Comparison of ENCODE assay signal across 16 mouse cellular contexts in the genomic region with DNA sequence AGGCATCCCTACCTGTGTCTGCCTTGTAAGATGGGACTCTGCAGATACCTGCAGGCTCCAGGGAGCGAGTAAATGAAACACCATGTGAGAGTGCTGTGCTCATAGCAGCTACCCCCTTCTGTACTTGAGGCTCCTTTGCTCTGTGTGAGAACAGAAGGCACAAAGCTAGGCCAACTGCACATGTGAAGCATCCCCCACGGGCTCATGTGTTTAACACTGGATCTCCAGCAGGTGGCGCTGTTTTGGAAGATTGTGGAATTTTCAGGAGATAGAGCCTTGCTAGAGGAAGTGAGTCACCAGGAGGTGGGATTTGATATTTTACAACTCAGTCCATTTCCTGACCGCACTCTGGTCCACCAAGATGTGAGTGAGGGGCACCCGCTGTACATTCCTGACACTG. TPM values are rescaled to one million over a fixed set of nuclear protein-coding genes. Genes with fewer than 3 reads are reported as not detected.
DNase-seq lines count a peak whose midpoint lies in the region; ATAC-seq and TF ChIP-seq lines count a peak whose summit lies in the region.
"Had no signal": no experiment of that assay in that cellular context is flagged by ENCODE, and none has a peak within 500 bp of the region (broad histone marks: within the 10 kb centered on the region; RNA-seq: fewer than 3 reads in every experiment).

No protein-coding gene starts in this region.

- TF ChIP-seq EP300 in liver, postnatal 0 days (IDR thresholded peaks at IDR 0.05; ENCODE audit: low read depth): no peak
- TF ChIP-seq EP300 in MEL (IDR thresholded peaks at IDR 0.05; ENCODE audit: low read depth in 1 of 2, low read length in 2 of 2): no peak

- no peak for ATAC-seq in hindbrain, embryonic 13.5 days (ENCODE audit: low FRiP score)
- no peak for ATAC-seq in hindbrain, embryonic 16.5 days
- no peak for ATAC-seq in liver, postnatal 0 days
- no peak for ATAC-seq in liver, embryonic 12.5 days
- no peak for ATAC-seq in limb, embryonic 13.5 days (ENCODE audit: low FRiP score, low read depth)

- H3K4me1 ChIP-seq in hindbrain, embryonic 13.5 days (replicated peaks): peaks cover 19% of the 10 kb centered on the region
- peaks cover 3% of the 10 kb centered on the region; the same call in 1 of the 2 replicates for H3K4me1 ChIP-seq in hindbrain, embryonic 16.5 days (ENCODE audit: control insufficient read depth, insufficient read depth, low read depth, low read length)
- no peaks in the 10 kb centered on the region for H3K4me1 ChIP-seq in liver, postnatal 0 days (ENCODE audit: insufficient read depth)
- no peaks in the 10 kb centered on the region for H3K4me1 ChIP-seq in liver, embryonic 12.5 days
- no peaks in the 10 kb centered on the region for H3K4me1 ChIP-seq in MEL (ENCODE audit: control insufficient read depth in 1 of 2, insufficient read depth in 2 of 2, low read length in 2 of 2)
- H3K4me1 ChIP-seq in limb, embryonic 13.5 days: peaks cover 40% of the 10 kb centered on the region

- no peak overlapping the region for H3K4me3 ChIP-seq in hindbrain, embryonic 13.5 days
- H3K4me3 ChIP-seq in hindbrain, embryonic 16.5 days (ENCODE audit: low read length): no peak overlapping the region
- no peak overlapping the region for H3K4me3 ChIP-seq in liver, postnatal 0 days (ENCODE audit: low read depth, low read length)
- no peak overlapping the region for H3K4me3 ChIP-seq in liver, embryonic 12.5 days
- H3K4me3 ChIP-seq in MEL (ENCODE audit: control insufficient read depth in 1 of 2, insufficient read depth in 1 of 2, low read depth in 2 of 2, low read length in 2 of 2): no peak overlapping the region
- H3K4me3 ChIP-seq in limb, embryonic 13.5 days: no peak overlapping the region
- H3K4me3 ChIP-seq: forebrain, embryonic 13.5 days; heart, embryonic 15.5 days; midbrain, embryonic 13.5 days; neural tube, embryonic 13.5 days had no signal

- H3K9me3 ChIP-seq in hindbrain, embryonic 13.5 days: no peaks in the 10 kb centered on the region
- no peaks in the 10 kb centered on the region for H3K9me3 ChIP-seq in hindbrain, embryonic 16.5 days (ENCODE audit: control insufficient read depth, low read length)
- peaks cover 4% of the 10 kb centered on the region for H3K9me3 ChIP-seq in liver, postnatal 0 days (ENCODE audit: low read length)
- peaks cover 9% of the 10 kb centered on the region for H3K9me3 ChIP-seq in liver, embryonic 12.5 days (replicated peaks)
- no peaks in the 10 kb centered on the region for H3K9me3 ChIP-seq in MEL (replicated peaks; ENCODE audit: insufficient read depth, low read length)
- peaks cover 4% of the 10 kb centered on the region; the same call in 1 of the 2 replicates for H3K9me3 ChIP-seq in limb, embryonic 13.5 days
- H3K9me3 ChIP-seq: heart, embryonic 15.5 days; midbrain, embryonic 13.5 days; neural tube, embryonic 13.5 days had no signal

- 96% methylated on average over 5 of the region's 5 CpGs for WGBS in hindbrain, embryonic 13.5 days
- WGBS in hindbrain, embryonic 16.5 days: 98% methylated on average over 5 of the region's 5 CpGs
- 88% methylated on average over 5 of the region's 5 CpGs for WGBS in liver, postnatal 0 days (ENCODE audit: insufficient replicate concordance)
- 82% methylated on average over 5 of the region's 5 CpGs for WGBS in liver, embryonic 12.5 days (ENCODE audit: insufficient replicate concordance)
- 92% methylated on average over 5 of the region's 5 CpGs for WGBS in limb, embryonic 13.5 days

- peak; percentile 39 for TF ChIP-seq CTCF in liver, postnatal 0 days (IDR thresholded peaks at IDR 0.05; ENCODE audit: low read depth)
- peak; percentile 35 to 48 (median 38) for TF ChIP-seq CTCF in MEL (IDR thresholded peaks at IDR 0.05 in 2 of 3, conservative IDR thresholded peaks at IDR 0.05 in 1 of 3; ENCODE audit: control insufficient read depth in 1 of 3, insufficient read depth in 1 of 3, low read depth in 2 of 3, low read length in 3 of 3, poor library complexity in 1 of 3, severe bottlenecking in 1 of 3)

- no peak overlapping the region for H3K4me2 ChIP-seq in hindbrain, embryonic 13.5 days
- no peak overlapping the region for H3K4me2 ChIP-seq in hindbrain, embryonic 16.5 days (ENCODE audit: low read length)
- H3K4me2 ChIP-seq in liver, postnatal 0 days (ENCODE audit: low read depth, low read length): no peak overlapping the region
- H3K4me2 ChIP-seq in liver, embryonic 12.5 days: no peak overlapping the region
- H3K4me2 ChIP-seq in limb, embryonic 13.5 days (replicated peaks): no peak overlapping the region
- H3K4me2 ChIP-seq: heart, embryonic 15.5 days; neural tube, embryonic 13.5 days had no signal

- no peak overlapping the region for H3K9ac ChIP-seq in hindbrain, embryonic 13.5 days
- no peak overlapping the region for H3K9ac ChIP-seq in hindbrain, embryonic 16.5 days (ENCODE audit: low read depth, low read length)
- no peak overlapping the region for H3K9ac ChIP-seq in liver, postnatal 0 days (replicated peaks)
- no peak overlapping the region for H3K9ac ChIP-seq in liver, embryonic 12.5 days
- no peak overlapping the region for H3K9ac ChIP-seq in MEL (ENCODE audit: control insufficient read depth, low read depth, low read length, poor library complexity, severe bottlenecking)
- H3K9ac ChIP-seq in limb, embryonic 13.5 days: no peak overlapping the region
- H3K9ac ChIP-seq: forebrain, embryonic 13.5 days; heart, embryonic 15.5 days; neural tube, embryonic 13.5 days had no signal

- no peaks in the 10 kb centered on the region for H3K36me3 ChIP-seq in hindbrain, embryonic 13.5 days
- H3K36me3 ChIP-seq in hindbrain, embryonic 16.5 days (ENCODE audit: control insufficient read depth, insufficient read depth, low read length): no peaks in the 10 kb centered on the region
- no peaks in the 10 kb centered on the region for H3K36me3 ChIP-seq in liver, postnatal 0 days (replicated peaks; ENCODE audit: insufficient read depth, low read length)
- H3K36me3 ChIP-seq in liver, embryonic 12.5 days: no peaks in the 10 kb centered on the region
- H3K36me3 ChIP-seq in MEL (ENCODE audit: control insufficient read depth in 1 of 2, insufficient read depth in 2 of 2, low read length in 2 of 2): no peaks in the 10 kb centered on the region
- H3K36me3 ChIP-seq in limb, embryonic 13.5 days: no peaks in the 10 kb centered on the region
- H3K36me3 ChIP-seq: heart, embryonic 15.5 days; midbrain, embryonic 13.5 days; neural tube, embryonic 13.5 days had no signal

- TF ChIP-seq POLR2A in MEL (IDR thresholded peaks at IDR 0.05; ENCODE audit: control insufficient read depth in 1 of 2, insufficient read depth in 1 of 2, low read depth in 1 of 2, low read length in 2 of 2, poor library complexity in 1 of 2): no peak

- H3K79me2 ChIP-seq in MEL (ENCODE audit: control insufficient read depth, insufficient read depth, low read length, poor library complexity): no peaks in the 10 kb centered on the region

- peak overlapping the region; percentile 64; the same call in 1 of the 2 replicates for H3K27ac ChIP-seq in hindbrain, embryonic 13.5 days
- H3K27ac ChIP-seq in hindbrain, embryonic 16.5 days (ENCODE audit: low read depth, low read length): no peak overlapping the region
- no peak overlapping the region for H3K27ac ChIP-seq in liver, postnatal 0 days (ENCODE audit: low read depth)
- no peak overlapping the region for H3K27ac ChIP-seq in liver, embryonic 12.5 days
- no peak overlapping the region for H3K27ac ChIP-seq in MEL (ENCODE audit: control insufficient read depth, low read depth, low read length)
- peak overlapping the region; percentile 44; the same call in 1 of the 2 replicates for H3K27ac ChIP-seq in limb, embryonic 13.5 days

- H3K27me3 ChIP-seq in hindbrain, embryonic 13.5 days: no peaks in the 10 kb centered on the region
- H3K27me3 ChIP-seq in hindbrain, embryonic 16.5 days (replicated peaks; ENCODE audit: control insufficient read depth, insufficient read depth, low read length): 0 out of 2 replicates have a peak, but pooled peaks cover 2% of the 10 kb centered on the region
- H3K27me3 ChIP-seq in liver, postnatal 0 days (ENCODE audit: insufficient read depth, low read length): no peaks in the 10 kb centered on the region
- H3K27me3 ChIP-seq in liver, embryonic 12.5 days (replicated peaks): no peaks in the 10 kb centered on the region
- H3K27me3 ChIP-seq in MEL (ENCODE audit: control insufficient read depth in 1 of 2, insufficient read depth in 2 of 2, low read length in 2 of 2): peaks cover 6 to 17% of the 10 kb centered on the region in 2 experiments
- peaks cover 3% of the 10 kb centered on the region; the same call in 1 of the 2 replicates for H3K27me3 ChIP-seq in limb, embryonic 13.5 days
- H3K27me3 ChIP-seq: heart, embryonic 15.5 days; midbrain, embryonic 13.5 days; neural tube, embryonic 13.5 days had no signal

- TF ChIP-seq RAD21 in MEL (IDR thresholded peaks at IDR 0.05; ENCODE audit: low read depth, low read length): no peak

- no peak for DNase-seq in liver, postnatal 0 days
- DNase-seq in MEL (ENCODE audit: low read depth, low spot score): no peak
- DNase-seq in thymus, postnatal 14 days: no peak
- DNase-seq: adrenal gland, adult 8-10 months; cerebellum, adult 9-11 months; gastrocnemius, postnatal 14 days; spleen, adult 18-20 months had no signal

TF ChIP-seq in MEL, 35 proteins besides CTCF, POLR2A, EP300 and RAD21 (continues in another document):
- TF ChIP-seq ELF1 (IDR thresholded peaks at IDR 0.05; ENCODE audit: low read depth, low read length) (no peak), ZMIZ1 (IDR thresholded peaks at IDR 0.05; ENCODE audit: low read depth, low read length) (no peak), USF1 (IDR thresholded peaks at IDR 0.05; ENCODE audit: low read depth, low read length) (no peak), ETS1 (IDR thresholded peaks at IDR 0.05; ENCODE audit: low read depth, low read length) (no peak), ZC3H11A (IDR thresholded peaks at IDR 0.05; ENCODE audit: low read depth, low read length) (no peak), MEF2A (IDR thresholded peaks at IDR 0.05; ENCODE audit: extremely low read depth, insufficient replicate concordance, low read depth, low read length, poor library complexity, severe bottlenecking) (no peak), ZNF384 (IDR thresholded peaks at IDR 0.05; ENCODE audit: low read depth, low read length) (no peak), MYB (IDR thresholded peaks at IDR 0.05; ENCODE audit: low read depth, low read length) (no peak), MAZ (IDR thresholded peaks at IDR 0.05; ENCODE audit: low read depth, low read length) (no peak), GABPA (IDR thresholded peaks at IDR 0.05; ENCODE audit: low read depth, low read length) (no peak)

RNA-seq across cellular contexts. Expression of gene Habp2, which starts 54.0 kb away (rescaled TPM):
- polyA plus RNA-seq in hindbrain, embryonic 13.5 days (2015; fragmentation: Nextera tagmentation; extraction: Ambion mirVana): 0.09 TPM in 1 of 2 replicates, not detected in the other
- 0.07 TPM in 1 of 2 replicates, not detected in the other for polyA plus RNA-seq in hindbrain, embryonic 16.5 days (2015; fragmentation: Nextera tagmentation; extraction: Ambion mirVana)
- 48.4 and 49.3 TPM in 2 replicates for polyA plus RNA-seq in liver, postnatal 0 days (2015; fragmentation: Nextera tagmentation; extraction: Ambion mirVana)
- 40.8 and 42.9 TPM in 2 replicates for polyA plus RNA-seq in liver, embryonic 12.5 days (2016; fragmentation: Nextera tagmentation; extraction: Ambion mirVana)
- total RNA-seq in MEL (2012; rRNA removed): not detected in 2 replicates
- polyA plus RNA-seq in MEL (2012; ENCODE audit: insufficient read depth in 1 of 2, insufficient read length in 2 of 2, low read depth in 1 of 2, low replicate concordance in 2 of 2, missing spikeins in 1 of 2): not detected
- 0.10 and 0.23 TPM in 2 replicates for polyA plus RNA-seq in limb, embryonic 13.5 days (2015; fragmentation: Nextera tagmentation; extraction: Ambion mirVana)
- total RNA-seq: adrenal gland, adult 8-10 months; gastrocnemius, postnatal 14 days; left cerebral cortex, postnatal 25 days had no signal

Comparison
In these comparisons a context has a peak if more than half of its experiments do, and no peak if none do; other contexts are left out.
1. H3K27ac ChIP-seq: peak in hindbrain, embryonic 13.5 days (single experiment) and limb, embryonic 13.5 days (single experiment); none in hindbrain, embryonic 16.5 days (single experiment), liver, postnatal 0 days (single experiment), liver, embryonic 12.5 days (single experiment) and MEL (single experiment).
2. RNA of gene Habp2, which starts 54.0 kb away (polyA plus RNA-seq): 48.4 to 49.3 TPM in liver, postnatal 0 days and 40.8 to 42.9 TPM in liver, embryonic 12.5 days; 0.10 to 0.23 TPM in limb, embryonic 13.5 days, not detected in MEL, 0.09 TPM in hindbrain, embryonic 13.5 days and 0.07 TPM in hindbrain, embryonic 16.5 days; every median in the first group is over 10 times any median in the second.